Mouse (Mus musculus): Measurements from ENCODE around the gene Zbtb45. TPM values are rescaled to one million over a fixed set of nuclear protein-coding genes. Genes with fewer than 3 reads are reported as not detected.

The Zbtb45 gene
- polyA plus RNA-seq, 1 experiment, result 14.2 TPM

GRCm38 (mm10) chr7:13023928-13024731 is 14.3 kb upstream of the Zbtb45 start:
- TF ChIP-seq POLR2A (IDR thresholded peaks at IDR 0.05; ENCODE audit: low read depth, low read length) (peak; percentile 92), CTCF (IDR thresholded peaks at IDR 0.05; ENCODE audit: borderline replicate concordance, insufficient read depth, low read length) (no peak)
- peaks cover 2% of the 10 kb centered on the region; the same call in 1 of the 2 replicates for H3K4me1 ChIP-seq (ENCODE audit: control insufficient read depth, insufficient read depth, low read length)
- peak overlapping the region; percentile 90 for H3K27ac ChIP-seq (ENCODE audit: insufficient read depth, low read length)
- peak overlapping the region; percentile 100 for H3K4me3 ChIP-seq (ENCODE audit: insufficient read depth, low read length)

DNA sequence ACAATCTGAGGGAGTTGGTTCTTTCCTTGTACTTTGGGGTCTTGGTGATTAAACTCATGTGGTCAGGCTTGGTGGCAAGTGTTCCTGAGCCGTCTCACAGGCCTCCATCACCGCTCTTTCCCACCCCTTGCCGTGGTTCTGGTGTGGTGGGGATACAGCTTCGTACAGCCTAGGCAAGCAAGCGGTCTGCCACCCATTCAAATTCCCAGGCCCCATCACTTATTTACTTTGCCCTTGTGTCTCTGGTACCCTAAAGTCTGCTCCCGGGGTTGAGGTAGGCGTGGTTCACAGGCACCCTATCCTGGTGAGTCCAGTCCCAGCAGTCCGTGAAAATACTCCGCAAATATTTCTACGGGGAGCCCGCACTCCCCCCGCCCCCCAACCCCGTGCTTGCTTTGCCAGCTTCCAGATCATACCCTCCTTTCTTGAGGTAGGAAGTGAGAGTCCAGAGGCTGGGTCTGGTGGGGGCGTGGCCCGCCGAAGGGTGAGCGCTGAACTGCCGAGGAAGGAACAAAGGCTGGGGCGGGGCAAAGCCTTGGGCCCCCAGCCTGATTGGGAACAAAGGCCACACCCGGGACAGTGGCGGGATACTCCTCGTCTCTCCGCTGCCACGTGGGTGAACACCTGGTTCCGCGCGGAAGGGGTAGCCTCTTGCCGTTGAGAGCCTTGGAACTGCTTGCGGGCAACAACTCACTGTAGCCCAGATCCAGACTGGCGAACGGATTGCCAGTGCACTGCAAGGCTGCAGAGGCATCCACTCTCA is 13.1 kb upstream of the Zbtb45 start:
- Histone ChIP-seq H3K27ac (ENCODE audit: insufficient read depth, low read length) (peak overlapping the region; percentile 52), H3K4me1 (ENCODE audit: control insufficient read depth, insufficient read depth, low read length) (peaks cover 2% of the 10 kb centered on the region; the same call in 1 of the 2 replicates), H3K4me3 (ENCODE audit: insufficient read depth, low read length) (peak overlapping the region; percentile 54)
- TF ChIP-seq POLR2A (IDR thresholded peaks at IDR 0.05; ENCODE audit: low read depth, low read length) (peak; percentile 47), CTCF (IDR thresholded peaks at IDR 0.05; ENCODE audit: borderline replicate concordance, insufficient read depth, low read length) (no peak)

DNA sequence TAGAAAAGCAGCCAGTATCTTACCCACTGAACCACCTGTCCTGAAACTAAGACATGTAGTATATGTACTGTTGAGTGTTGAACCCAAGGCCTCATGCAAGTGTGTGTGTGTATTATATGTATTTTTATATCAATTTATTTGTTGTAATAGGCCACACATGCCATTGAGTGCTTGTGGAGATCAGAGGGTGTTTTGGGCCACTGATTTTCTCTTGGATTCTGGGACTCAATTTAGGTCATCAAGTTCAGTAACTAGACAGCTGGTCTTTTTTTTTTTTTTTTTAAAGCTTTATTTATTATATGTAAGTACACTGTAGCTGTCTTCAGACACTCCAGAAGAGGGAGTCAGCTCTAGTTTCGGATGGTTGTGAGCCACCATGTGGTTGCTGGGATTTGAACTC is 5.4 kb upstream of the Zbtb45 start:
- H3K4me1 ChIP-seq (ENCODE audit: control insufficient read depth, insufficient read depth, low read length), result no peaks in the 10 kb centered on the region
- TF ChIP-seq CTCF (IDR thresholded peaks at IDR 0.05; ENCODE audit: borderline replicate concordance, insufficient read depth, low read length) (no peak), POLR2A (IDR thresholded peaks at IDR 0.05; ENCODE audit: low read depth, low read length) (no peak)
- no peak overlapping the region for H3K4me3 ChIP-seq (ENCODE audit: insufficient read depth, low read length)
- no peak overlapping the region for H3K27ac ChIP-seq (ENCODE audit: insufficient read depth, low read length)

DNA sequence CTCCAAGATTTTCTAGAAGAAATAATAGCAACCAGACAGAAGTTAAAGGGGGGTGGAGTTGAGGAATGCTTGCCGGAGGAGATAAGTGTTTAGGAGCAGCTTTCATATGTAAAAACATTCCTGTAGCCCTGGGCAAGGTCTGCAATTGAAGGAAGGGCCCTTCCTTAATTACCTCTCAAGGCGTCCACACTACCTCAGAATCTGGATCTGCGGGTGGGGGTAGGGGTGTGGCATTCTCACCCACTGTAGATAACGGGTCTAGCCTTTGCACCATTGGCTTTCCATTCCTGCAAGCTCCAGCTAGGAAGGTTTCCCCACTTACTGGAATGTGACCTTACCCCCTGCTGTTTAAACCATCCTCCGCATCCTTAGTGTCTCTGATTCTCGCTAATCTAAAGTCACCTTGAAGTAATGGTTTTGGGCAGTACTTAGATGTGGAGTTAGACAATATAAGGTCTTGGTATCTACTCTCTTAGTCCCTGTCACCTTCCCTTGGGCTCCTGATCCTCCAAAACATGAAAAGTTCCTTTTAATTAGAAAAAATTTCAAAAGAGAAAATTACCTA is 4.5 kb upstream of the Zbtb45 start:
- no peaks in the 10 kb centered on the region for H3K4me1 ChIP-seq (ENCODE audit: control insufficient read depth, insufficient read depth, low read length)
- TF ChIP-seq POLR2A (IDR thresholded peaks at IDR 0.05; ENCODE audit: low read depth, low read length) (no peak), CTCF (IDR thresholded peaks at IDR 0.05; ENCODE audit: borderline replicate concordance, insufficient read depth, low read length) (no peak)

DNA sequence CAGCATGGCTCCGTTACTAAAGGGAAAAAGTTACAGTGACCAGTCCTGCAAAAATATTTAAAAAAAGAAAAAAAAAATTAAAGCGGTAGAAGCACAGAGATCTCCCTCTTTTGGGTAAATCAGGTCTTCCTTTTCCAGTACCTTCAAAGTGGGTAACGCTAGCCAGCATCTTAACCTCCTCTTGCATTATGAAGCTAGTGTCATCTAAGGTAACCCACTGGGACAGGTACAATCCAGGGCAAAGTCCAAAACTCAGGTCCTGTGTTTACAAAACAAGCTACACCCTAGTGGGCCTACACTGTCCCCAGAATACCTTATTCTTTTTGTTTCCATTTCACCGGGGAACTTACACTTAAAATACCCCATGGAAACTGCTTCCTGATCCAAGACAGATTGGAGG is 3.8 kb upstream of the Zbtb45 start:
- Histone ChIP-seq H3K4me3 (ENCODE audit: insufficient read depth, low read length) (no peak overlapping the region), H3K27ac (ENCODE audit: insufficient read depth, low read length) (no peak overlapping the region), H3K4me1 (ENCODE audit: control insufficient read depth, insufficient read depth, low read length) (no peaks in the 10 kb centered on the region)
- TF ChIP-seq POLR2A (IDR thresholded peaks at IDR 0.05; ENCODE audit: low read depth, low read length) (no peak), CTCF (IDR thresholded peaks at IDR 0.05; ENCODE audit: borderline replicate concordance, insufficient read depth, low read length) (no peak)

More for the DNA sequence above, 4.5 kb upstream of the Zbtb45 start:
- Histone ChIP-seq H3K4me3 (ENCODE audit: insufficient read depth, low read length) (no peak overlapping the region), H3K27ac (ENCODE audit: insufficient read depth, low read length) (no peak overlapping the region)

DNA sequence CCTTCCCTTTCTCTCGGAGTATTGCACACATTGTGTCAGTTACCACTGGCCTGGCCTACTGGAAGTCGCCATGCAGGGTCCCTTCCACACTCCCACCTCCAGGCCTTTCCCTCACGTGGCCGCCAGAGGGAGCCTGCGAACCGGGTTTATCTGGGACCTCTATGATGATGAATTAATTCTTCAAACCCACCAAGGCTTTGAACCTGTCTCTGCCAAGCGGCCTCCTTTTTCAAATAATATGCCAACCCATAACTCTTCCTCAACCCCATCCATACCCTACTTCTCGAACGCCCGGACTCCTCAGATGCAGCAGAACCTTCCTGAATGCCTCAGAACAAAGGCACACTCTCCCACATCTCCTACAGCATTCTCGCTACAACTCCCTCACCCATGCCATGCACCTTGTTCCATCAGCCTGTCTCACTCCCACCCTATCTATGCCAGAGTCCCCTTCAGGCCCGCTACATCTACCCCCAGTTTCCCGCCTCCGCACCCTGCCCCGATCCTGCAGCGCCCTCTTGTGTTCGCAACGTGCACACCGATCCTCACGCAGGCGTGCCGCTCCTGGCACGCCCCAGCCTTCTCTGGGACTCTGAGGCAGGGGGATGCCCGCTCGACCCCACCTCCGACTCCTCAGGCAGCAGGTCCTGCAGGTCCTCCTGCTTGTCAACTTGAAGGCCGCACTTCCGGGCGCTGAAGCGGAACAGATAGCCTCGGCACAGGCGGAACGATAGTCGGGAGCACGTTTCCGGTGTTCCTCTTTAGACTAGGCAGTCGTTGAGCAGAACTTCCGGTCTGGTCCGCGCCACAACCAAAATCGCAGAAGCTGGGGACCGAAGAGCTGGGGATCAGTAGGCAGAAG is 460 bp downstream of the Zbtb45 start:
- TF ChIP-seq CTCF (IDR thresholded peaks at IDR 0.05; ENCODE audit: borderline replicate concordance, insufficient read depth, low read length) (peak; percentile 85), POLR2A (IDR thresholded peaks at IDR 0.05; ENCODE audit: low read depth, low read length) (peak; percentile 80)
- peak overlapping the region; percentile 83 for H3K27ac ChIP-seq (ENCODE audit: insufficient read depth, low read length)

DNA sequence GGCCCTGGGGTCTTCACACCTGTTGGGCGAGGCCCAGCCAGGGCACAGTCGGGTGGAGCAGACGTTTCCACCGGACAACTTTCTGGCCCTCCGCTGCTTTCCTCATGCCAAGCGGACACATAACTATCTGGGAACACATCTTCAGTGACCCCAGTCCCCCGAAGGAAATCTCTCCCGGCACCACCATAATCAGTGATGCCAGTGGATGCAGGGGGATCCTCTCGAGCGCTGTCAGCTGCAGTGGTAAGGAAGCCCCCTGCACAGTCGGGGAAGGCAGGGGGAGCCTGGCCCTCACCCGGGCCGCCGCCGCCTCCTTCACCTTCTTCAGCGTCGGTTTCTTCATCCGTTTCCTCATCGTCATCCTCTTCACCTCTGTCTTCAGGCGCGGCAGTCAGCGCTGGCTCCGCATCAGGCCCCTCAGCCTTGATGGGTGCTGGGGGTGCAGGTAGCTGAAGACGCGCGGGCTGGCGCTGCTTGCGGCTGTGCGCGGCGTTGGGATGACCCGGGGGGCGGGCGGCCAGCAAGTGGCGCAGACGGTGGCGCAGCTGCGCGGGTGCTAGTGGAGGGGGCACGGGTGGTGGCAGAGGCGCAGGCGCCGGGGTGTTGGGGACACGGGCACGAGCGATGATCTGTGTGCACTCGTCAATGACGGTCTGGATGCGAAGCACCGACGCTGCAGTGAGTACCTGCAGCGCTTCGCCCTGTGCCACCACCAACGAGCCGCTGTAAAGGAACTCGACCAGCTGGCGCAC is 2.3 kb downstream of the Zbtb45 start:
- no peak overlapping the region for H3K27ac ChIP-seq (ENCODE audit: insufficient read depth, low read length)
- TF ChIP-seq CTCF (IDR thresholded peaks at IDR 0.05; ENCODE audit: borderline replicate concordance, insufficient read depth, low read length) (no peak), POLR2A (IDR thresholded peaks at IDR 0.05; ENCODE audit: low read depth, low read length) (no peak)
- H3K4me3 ChIP-seq (ENCODE audit: insufficient read depth, low read length), result no peak overlapping the region
- peaks cover 3% of the 10 kb centered on the region; the same call in 1 of the 2 replicates for H3K4me1 ChIP-seq (ENCODE audit: control insufficient read depth, insufficient read depth, low read length)

More for the DNA sequence above, 460 bp downstream of the Zbtb45 start:
- Histone ChIP-seq H3K4me3 (ENCODE audit: insufficient read depth, low read length) (peak overlapping the region; percentile 82), H3K4me1 (ENCODE audit: control insufficient read depth, insufficient read depth, low read length) (peaks cover 3% of the 10 kb centered on the region; the same call in 1 of the 2 replicates)

DNA sequence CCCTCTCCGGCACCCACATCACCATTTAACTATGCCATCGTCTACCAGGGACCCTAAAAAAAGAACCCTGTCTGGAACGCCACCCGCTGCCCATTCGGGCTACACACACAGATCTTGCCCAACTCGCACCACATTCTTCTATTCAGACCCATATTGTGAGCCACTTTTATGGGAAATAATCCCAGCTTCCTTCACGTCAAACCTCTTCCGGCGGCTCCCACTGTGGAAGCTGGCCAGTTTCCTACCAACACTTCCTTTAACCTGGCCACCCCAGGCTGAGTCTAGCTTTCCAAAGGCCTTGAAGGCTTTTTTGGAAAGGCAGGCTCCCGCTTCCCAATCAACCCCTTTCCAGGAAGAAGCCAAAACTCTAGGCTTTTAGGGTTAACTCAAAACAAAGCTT is 3.3 kb downstream of the Zbtb45 start:
- no peak for TF ChIP-seq CTCF (IDR thresholded peaks at IDR 0.05; ENCODE audit: borderline replicate concordance, insufficient read depth, low read length)
- TF ChIP-seq POLR2A (IDR thresholded peaks at IDR 0.05; ENCODE audit: low read depth, low read length), result no peak
- Histone ChIP-seq H3K4me3 (ENCODE audit: insufficient read depth, low read length) (no peak overlapping the region), H3K27ac (ENCODE audit: insufficient read depth, low read length) (no peak overlapping the region), H3K4me1 (ENCODE audit: control insufficient read depth, insufficient read depth, low read length) (peaks cover 3% of the 10 kb centered on the region; the same call in 1 of the 2 replicates)

Data from embryonic fibroblast, embryonic 13.5 days (primary cell).